Mouse (Mus musculus): Measurements from ENCODE around the gene Coro7. TPM values are rescaled to one million over a fixed set of nuclear protein-coding genes. Genes with fewer than 3 reads are reported as not detected.

Gene Coro7
- polyA plus RNA-seq, 1 experiment from 2014 or later: 7.0 TPM

DNA sequence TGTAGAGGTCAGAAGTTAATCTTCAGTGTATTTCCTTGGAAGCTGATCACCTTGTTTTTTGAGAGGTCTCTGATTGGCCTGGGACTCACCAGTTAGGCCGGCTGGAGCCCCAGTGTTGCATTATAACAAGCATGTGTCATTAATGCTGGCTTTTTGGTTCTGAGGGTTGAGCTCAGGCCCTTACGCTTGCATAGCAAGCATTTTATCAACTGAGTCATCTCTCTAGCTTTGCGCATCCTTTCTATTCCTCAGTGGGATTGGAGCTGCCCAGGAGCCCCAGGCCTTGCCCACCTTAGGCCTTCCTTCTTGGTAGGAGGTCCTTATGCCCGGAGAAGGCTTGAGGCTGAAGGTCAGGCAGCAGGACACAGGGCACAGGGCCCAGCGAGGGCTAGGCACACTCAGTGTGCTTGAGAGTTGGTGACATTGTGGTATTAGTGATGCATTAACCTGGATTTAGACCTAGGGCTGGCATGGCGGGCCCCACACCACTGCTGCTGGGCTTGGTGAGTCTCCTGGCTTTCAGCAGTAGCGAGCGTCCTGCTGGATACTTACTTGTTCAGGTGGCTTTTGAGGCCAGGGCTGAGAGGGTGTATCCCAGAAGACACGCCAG, 78.8 kb downstream of the Coro7 start:
- no peak overlapping the region for H3K4me2 ChIP-seq
- no peaks in the 10 kb centered on the region for H3K9me3 ChIP-seq (replicated peaks)
- H3K36me3 ChIP-seq: no peaks in the 10 kb centered on the region
- 54% methylated on average over 9 of the region's 9 CpGs for WGBS (ENCODE audit: insufficient replicate concordance)
- peaks cover 22% of the 10 kb centered on the region for H3K27me3 ChIP-seq
- no peak for DNase-seq
- peaks cover 87% of the 10 kb centered on the region for H3K4me1 ChIP-seq (replicated peaks)
- ATAC-seq (ENCODE audit: low read depth): no peak
- H3K9ac ChIP-seq: no peak overlapping the region
- H3K4me3 ChIP-seq (replicated peaks): no peak overlapping the region
- H3K27ac ChIP-seq: peak overlapping the region; percentile 61; the same call in 1 of the 2 replicates

DNA sequence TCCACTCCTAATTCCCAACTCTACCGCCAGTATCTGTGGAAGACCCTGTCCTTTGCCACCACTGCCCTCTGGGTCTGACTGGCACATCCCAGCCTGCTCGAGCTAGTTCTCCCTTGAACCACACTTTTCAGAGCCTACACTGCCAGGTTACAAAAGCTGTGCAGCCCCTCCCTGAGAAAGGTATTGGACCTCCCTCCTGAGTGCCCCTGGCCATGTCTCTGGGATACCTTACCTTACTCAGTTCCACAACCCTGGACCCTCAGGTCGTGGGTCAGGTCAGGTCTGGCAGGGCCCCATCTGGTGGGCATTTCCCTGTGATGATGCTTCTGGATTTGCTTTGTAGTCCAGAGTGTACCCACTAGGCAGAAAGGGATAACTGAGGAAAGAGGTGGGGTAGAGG, 80.0 kb downstream of the Coro7 start:
- H3K4me2 ChIP-seq: no peak overlapping the region
- no peak for ATAC-seq (ENCODE audit: low read depth)
- H3K4me1 ChIP-seq (replicated peaks): peaks cover 85% of the 10 kb centered on the region
- peaks cover 34% of the 10 kb centered on the region for H3K27me3 ChIP-seq
- no peaks in the 10 kb centered on the region for H3K36me3 ChIP-seq
- no peak overlapping the region for H3K27ac ChIP-seq
- no peaks in the 10 kb centered on the region for H3K9me3 ChIP-seq (replicated peaks)
- DNase-seq: no peak
- 55% methylated on average over 3 of the region's 3 CpGs for WGBS (ENCODE audit: insufficient replicate concordance)
- H3K4me3 ChIP-seq (replicated peaks): no peak overlapping the region
- H3K9ac ChIP-seq: no peak overlapping the region

DNA sequence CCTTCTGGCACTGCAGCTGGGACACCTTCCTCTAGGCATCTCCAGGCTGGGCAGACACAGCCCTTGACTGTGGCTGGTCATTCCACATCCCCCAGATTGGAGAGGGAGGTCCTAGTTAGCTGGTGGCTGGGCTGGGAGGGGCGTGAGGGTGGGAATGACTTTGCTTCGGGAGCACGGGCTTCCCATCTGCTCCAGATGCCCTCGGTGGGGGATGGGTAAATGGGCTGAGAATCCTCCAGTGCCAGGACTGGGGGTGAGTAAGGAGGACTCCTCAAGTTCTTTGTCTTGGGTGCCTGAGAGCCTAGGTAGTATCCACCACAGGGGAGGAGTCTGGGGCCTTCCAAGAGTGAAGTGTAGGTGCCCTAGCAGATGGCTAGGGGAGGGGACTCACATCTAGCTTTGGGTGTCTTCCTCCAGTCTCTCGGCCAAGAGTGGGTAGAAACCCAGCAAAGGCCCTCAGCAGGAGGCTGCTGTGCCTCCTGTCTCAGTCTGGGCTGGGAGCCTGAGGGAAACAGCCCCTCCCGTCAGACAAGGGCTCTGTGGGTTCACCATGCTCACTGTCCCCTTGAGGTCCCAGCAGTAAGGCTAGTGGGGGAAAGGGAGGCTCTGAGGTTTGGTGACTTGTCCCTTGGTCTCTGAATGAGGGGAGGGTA, 80.6 kb downstream of the Coro7 start:
- no peaks in the 10 kb centered on the region for H3K36me3 ChIP-seq
- H3K4me1 ChIP-seq (replicated peaks): peaks cover 79% of the 10 kb centered on the region
- H3K9me3 ChIP-seq (replicated peaks): no peaks in the 10 kb centered on the region
- no peak overlapping the region for H3K9ac ChIP-seq
- H3K4me2 ChIP-seq: no peak overlapping the region
- ATAC-seq (ENCODE audit: low read depth): no peak
- no peak overlapping the region for H3K27ac ChIP-seq
- peaks cover 40% of the 10 kb centered on the region for H3K27me3 ChIP-seq
- no peak overlapping the region for H3K4me3 ChIP-seq (replicated peaks)
- DNase-seq: no peak
- WGBS (ENCODE audit: insufficient replicate concordance): 53% methylated on average over 6 of the region's 6 CpGs

DNA sequence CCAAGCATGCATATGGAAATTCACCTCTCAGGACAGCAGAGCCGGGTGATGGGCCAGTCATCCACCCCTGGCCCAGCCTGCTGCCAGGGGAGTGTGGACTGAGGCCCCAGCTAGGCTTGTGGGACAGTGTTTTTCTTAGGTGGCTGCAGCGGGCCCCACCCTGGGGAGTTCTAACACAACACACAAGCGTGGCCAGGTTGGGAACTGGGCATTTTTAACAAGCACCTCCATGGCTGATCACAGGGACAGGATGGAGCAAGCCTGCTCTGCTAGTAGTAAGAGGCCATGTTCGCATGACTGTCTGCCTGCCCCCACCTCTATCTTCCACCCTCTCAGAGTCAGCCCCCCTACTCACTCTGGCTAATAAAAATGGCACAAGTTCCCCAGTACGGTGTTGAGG, 81.5 kb downstream of the Coro7 start:
- no peak overlapping the region for H3K4me3 ChIP-seq (replicated peaks)
- H3K27ac ChIP-seq: no peak overlapping the region
- H3K9me3 ChIP-seq (replicated peaks): no peaks in the 10 kb centered on the region
- H3K27me3 ChIP-seq: peaks cover 50% of the 10 kb centered on the region
- H3K9ac ChIP-seq: no peak overlapping the region
- H3K36me3 ChIP-seq: no peaks in the 10 kb centered on the region
- H3K4me2 ChIP-seq: no peak overlapping the region
- no peak for DNase-seq
- WGBS (ENCODE audit: insufficient replicate concordance): 74% methylated on average over 5 of the region's 5 CpGs
- peaks cover 72% of the 10 kb centered on the region for H3K4me1 ChIP-seq (replicated peaks)
- no peak for ATAC-seq (ENCODE audit: low read depth)

DNA sequence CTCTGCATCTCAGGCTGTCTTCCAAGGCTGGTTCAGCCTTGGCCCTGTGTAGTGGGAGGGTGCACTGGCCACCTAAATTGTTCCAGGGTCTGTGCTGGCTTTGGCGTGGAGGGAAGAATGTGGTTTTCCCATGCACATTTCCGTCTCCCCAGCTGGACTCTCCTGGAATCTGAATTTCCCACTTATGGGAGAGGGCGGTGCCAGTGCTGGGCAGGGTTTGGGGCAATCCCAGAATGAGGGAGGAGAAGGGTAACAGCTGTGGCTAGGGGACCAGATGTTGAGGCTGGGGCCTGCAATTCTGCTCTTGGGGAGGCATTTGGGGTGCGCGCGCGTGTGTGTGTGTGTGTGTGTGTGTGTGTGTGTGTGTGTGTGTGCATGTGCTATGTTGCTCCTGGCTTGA, 82.3 kb downstream of the Coro7 start:
- H3K4me1 ChIP-seq (replicated peaks): peaks cover 66% of the 10 kb centered on the region
- H3K4me3 ChIP-seq (replicated peaks): no peak overlapping the region
- H3K27ac ChIP-seq: no peak overlapping the region
- 71% methylated on average over 7 of the region's 7 CpGs for WGBS (ENCODE audit: insufficient replicate concordance)
- ATAC-seq (ENCODE audit: low read depth) (no peak), DNase-seq (no peak)
- H3K27me3 ChIP-seq: peaks cover 57% of the 10 kb centered on the region
- H3K4me2 ChIP-seq: no peak overlapping the region
- H3K9ac ChIP-seq: no peak overlapping the region
- no peaks in the 10 kb centered on the region for H3K9me3 ChIP-seq (replicated peaks)
- no peaks in the 10 kb centered on the region for H3K36me3 ChIP-seq

DNA sequence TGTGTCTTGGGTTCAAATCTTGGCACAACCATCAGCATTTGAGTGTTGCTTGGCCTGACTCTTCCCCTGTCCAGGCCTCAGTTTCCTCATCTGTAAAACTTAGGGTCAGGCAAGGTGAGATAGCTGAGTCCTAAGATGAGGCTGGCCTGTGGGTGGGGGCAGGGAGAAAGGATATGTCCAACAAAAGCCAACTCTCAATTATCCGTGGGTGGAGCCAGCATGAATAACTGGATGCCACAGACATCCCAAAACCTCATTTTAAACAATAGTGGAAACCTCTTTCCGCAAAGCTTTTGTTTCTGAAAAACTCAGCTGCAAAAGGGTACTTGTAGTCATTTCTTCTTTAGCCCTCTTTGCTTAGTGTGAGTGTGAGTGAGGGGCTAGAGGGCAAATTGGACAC, 82.7 kb downstream of the Coro7 start:
- Histone ChIP-seq H3K27ac (no peak overlapping the region), H3K9me3 (replicated peaks) (no peaks in the 10 kb centered on the region), H3K9ac (no peak overlapping the region), H3K4me1 (replicated peaks) (peaks cover 62% of the 10 kb centered on the region), H3K4me2 (peak overlapping the region; percentile 70), H3K27me3 (peaks cover 62% of the 10 kb centered on the region), H3K4me3 (replicated peaks) (no peak overlapping the region), H3K36me3 (no peaks in the 10 kb centered on the region)
- ATAC-seq (ENCODE audit: low read depth): no peak
- 50% methylated on average over 2 of the region's 2 CpGs for WGBS (ENCODE audit: insufficient replicate concordance)
- no peak for DNase-seq

DNA sequence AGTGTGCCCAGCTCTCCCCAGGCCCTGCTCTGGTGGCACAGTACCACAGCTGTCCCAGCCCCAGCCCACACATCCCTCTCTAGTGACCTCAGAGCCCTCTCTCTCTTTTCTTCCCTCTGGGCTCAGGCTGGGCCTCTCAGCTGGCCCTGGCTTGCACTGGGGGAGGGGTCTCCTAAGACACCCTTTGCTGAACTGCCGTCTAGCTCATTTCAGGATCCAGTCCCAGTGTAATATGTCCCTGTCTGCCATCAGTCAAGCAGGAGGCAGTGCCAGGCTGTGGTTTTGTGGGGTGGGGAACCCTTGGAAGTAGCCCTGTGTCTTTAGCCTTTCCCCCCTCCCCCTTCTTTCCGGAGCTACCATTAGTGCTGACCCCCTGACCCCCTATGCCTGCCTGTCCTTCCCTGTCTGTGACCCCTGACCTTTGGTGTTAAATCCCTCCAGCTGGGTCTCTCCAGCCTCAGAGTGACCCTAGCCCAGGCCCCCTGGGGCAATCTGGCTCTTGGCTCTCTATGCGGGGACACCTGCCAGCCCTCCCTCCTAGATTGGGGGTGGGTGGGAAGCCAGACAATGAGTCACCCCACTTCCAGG, 83.3 kb downstream of the Coro7 start:
- 42% methylated on average over 3 of the region's 3 CpGs for WGBS (ENCODE audit: insufficient replicate concordance)
- H3K4me2 ChIP-seq: peak overlapping the region; percentile 70
- H3K4me3 ChIP-seq (replicated peaks): peak overlapping the region; percentile 63
- peaks cover 56% of the 10 kb centered on the region for H3K4me1 ChIP-seq (replicated peaks)
- H3K9ac ChIP-seq: peak overlapping the region; percentile 69; the same call in 1 of the 2 replicates
- DNase-seq (no peak), ATAC-seq (ENCODE audit: low read depth) (no peak)
- peaks cover 64% of the 10 kb centered on the region for H3K27me3 ChIP-seq
- no peak overlapping the region for H3K27ac ChIP-seq
- H3K9me3 ChIP-seq (replicated peaks): no peaks in the 10 kb centered on the region
- no peaks in the 10 kb centered on the region for H3K36me3 ChIP-seq

DNA sequence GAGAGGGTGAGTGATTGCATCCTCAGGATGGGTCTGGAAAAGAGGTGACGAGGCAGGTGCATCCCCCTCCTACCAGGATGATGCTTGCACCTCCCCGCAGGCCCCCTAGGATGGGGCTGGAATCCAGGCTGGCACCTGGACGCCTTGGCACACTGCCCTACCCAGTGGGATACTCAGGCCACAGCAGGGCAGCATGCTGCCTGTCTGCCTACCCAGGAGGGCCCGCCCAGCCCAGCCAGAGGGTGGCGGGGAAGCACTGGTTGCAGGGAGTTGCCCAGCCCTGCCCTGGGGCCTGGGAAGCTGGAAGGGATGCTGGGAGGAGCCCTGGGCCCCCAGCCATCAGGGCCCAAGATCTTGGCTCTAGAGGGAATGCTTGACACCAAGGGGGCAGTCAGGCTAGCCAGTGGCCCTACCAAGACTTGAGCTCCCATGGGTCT, 84.0 kb downstream of the Coro7 start:
- H3K27me3 ChIP-seq: peaks cover 64% of the 10 kb centered on the region
- DNase-seq (no peak), ATAC-seq (ENCODE audit: low read depth) (no peak)
- 38% methylated on average over 5 of the region's 5 CpGs for WGBS (ENCODE audit: insufficient replicate concordance)
- peaks cover 49% of the 10 kb centered on the region for H3K4me1 ChIP-seq (replicated peaks)
- H3K9ac ChIP-seq: peak overlapping the region; percentile 69; the same call in 1 of the 2 replicates
- no peaks in the 10 kb centered on the region for H3K9me3 ChIP-seq (replicated peaks)
- no peak overlapping the region for H3K27ac ChIP-seq
- H3K4me2 ChIP-seq: peak overlapping the region; percentile 70
- H3K4me3 ChIP-seq (replicated peaks): peak overlapping the region; percentile 63
- no peaks in the 10 kb centered on the region for H3K36me3 ChIP-seq

DNA sequence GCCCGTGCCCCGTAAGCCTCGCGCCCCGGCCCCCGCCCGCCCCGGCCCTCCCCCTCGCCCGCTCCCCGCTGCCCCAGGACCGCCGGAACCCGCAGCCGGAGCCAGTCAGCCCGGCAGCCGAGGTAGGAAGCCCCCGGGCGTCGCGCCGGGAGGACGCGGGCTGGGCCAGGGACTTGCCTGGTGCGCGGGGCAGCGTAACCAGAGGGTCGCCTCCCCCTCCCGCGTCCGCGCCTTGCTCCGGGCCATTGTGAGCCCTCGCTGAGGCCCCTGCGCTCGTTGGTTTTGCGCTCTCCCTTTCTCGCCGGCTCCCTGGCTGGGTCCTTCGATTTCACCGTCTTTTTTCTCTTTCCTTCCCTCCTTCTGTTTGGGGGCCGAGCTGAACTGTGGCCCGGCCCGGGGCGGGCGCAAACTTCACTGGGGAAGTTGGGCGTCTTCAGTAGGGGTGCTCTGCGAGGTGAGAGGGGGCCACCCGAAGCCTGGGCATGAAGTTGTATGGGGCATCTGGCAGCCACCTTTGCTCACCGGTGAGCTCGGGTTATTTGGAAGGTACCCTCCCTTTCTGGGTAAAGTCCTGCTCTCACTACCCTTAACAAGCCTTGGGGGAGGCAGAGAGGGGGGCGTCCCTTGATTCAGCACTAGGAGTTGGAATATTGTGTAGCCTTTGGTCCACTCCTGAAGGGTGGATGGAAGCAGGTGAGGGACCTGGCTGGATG, 84.6 kb downstream of the Coro7 start:
- Histone ChIP-seq H3K27me3 (peaks cover 64% of the 10 kb centered on the region), H3K9ac (peak overlapping the region; percentile 69), H3K27ac (peak overlapping the region; percentile 68), H3K36me3 (no peaks in the 10 kb centered on the region), H3K9me3 (replicated peaks) (no peaks in the 10 kb centered on the region), H3K4me1 (replicated peaks) (peaks cover 44% of the 10 kb centered on the region), H3K4me3 (replicated peaks) (peak overlapping the region; percentile 63), H3K4me2 (peak overlapping the region; percentile 70)
- DNase-seq: no peak
- WGBS (ENCODE audit: insufficient replicate concordance): 2% methylated on average over 34 of the region's 52 CpGs
- ATAC-seq (ENCODE audit: low read depth): no peak

DNA sequence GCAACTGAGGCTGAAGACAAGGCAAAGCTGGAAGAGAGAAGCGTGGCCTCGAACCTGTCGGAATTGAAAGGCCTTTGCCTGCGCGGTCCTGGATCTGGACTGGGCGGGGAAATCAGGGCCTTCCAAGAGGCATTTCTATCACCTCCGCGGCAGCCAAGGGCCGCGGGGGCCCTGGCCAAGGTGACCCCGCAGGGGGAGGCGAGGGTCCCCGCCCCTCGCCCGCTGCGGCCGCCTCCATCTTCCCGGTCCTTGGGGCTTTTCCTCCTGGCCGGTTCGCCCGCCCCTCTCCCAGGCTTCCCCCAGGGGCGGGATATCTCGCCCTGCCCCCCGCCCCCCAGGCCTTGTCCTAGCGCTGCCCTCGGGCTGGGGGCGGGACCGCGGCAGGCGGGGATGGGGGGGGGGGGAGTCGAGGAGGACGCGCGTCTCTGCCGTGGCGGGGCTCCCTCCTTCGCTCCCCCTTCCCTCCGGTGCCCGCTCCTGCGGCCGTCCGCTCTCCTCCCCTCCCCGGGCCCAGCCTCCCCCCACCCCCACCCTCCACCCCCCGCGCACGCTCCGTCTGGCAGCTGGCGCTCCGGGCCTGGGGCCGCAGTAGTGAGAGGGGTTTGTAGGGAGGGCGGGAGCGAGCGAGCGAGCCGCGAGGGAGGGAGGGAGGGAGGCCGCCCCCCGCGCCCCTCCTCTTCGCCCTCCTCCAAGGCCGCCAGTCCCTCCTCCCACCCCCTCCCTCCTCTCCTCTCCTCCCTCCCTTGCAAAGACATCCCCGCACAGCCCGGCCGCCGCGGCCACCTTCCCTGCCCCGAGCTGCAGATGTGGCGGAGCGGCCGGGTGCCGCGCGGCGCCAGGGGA, 85.4 kb downstream of the Coro7 start, which contains the start of gene Glis2:
Gene Glis2, plus strand, starts transcription at position 743 of the 843 bp plus-strand sequence.
- ATAC-seq (ENCODE audit: low read depth) (peak; percentile 65), DNase-seq (no peak)
- Histone ChIP-seq H3K27me3 (peaks cover 64% of the 10 kb centered on the region), H3K36me3 (no peaks in the 10 kb centered on the region), H3K9ac (peak within 1 kb of the TSS; percentile 69), H3K4me1 (replicated peaks) (peaks cover 44% of the 10 kb centered on the region), H3K27ac (peak within 1 kb of the TSS; percentile 68), H3K4me2 (peak within 1 kb of the TSS; percentile 70), H3K9me3 (replicated peaks) (no peaks in the 10 kb centered on the region), H3K4me3 (replicated peaks) (peak within 1 kb of the TSS; percentile 63)
- 1% methylated on average over 50 of the region's 74 CpGs for WGBS (ENCODE audit: insufficient replicate concordance)

Data from liver, embryonic 13.5 days (tissue).